Mouse (Mus musculus): ENCODE results near the gene Cdhr2. TPM values are rescaled to one million over a fixed set of nuclear protein-coding genes. Genes with fewer than 3 reads are reported as not detected.

The Cdhr2 gene
- total RNA-seq, 4 experiments from 2014 or later = not detected

DNA sequence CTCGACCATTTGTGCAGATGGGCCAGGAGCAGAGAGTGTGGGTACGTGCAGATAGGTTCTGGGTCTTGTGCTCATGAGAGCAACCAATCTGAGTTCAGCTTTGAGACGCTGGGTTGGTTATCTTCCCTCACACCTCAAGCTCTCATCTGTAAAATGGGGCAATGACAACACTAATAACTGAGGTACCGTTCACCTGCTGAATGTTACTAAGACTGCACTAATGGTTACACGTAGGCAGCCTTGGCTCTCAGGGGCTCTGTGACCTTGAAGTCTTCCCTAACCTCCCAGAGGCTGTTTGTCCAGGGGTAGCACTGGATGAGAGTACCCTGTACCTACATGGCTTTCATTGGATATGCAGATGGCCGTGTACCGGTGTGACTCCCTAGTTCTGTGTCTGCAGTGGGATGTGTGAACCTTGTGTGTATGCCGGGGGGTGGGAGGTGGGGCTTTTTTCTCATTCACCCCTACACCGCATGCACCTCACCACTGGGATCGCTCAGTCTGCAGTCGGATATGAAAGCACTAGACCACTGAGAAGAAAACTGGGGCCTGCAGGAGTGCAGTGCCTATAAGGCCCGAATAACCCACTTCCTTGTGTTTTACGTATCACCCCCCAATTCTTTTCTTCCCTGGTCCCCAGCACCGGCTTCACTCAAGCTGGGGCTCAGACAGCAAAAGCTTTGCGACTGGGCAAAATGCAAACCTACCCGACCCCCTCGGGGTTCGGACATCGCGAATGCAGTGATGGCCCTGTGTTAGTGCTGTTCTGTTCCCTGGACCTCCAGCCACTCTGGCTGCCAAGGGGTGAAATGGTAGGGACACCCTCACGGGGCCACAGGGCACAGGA lies 8.3 kb upstream of the Cdhr2 start:
- no peak for DNase-seq (ENCODE audit: low spot score)

DNA sequence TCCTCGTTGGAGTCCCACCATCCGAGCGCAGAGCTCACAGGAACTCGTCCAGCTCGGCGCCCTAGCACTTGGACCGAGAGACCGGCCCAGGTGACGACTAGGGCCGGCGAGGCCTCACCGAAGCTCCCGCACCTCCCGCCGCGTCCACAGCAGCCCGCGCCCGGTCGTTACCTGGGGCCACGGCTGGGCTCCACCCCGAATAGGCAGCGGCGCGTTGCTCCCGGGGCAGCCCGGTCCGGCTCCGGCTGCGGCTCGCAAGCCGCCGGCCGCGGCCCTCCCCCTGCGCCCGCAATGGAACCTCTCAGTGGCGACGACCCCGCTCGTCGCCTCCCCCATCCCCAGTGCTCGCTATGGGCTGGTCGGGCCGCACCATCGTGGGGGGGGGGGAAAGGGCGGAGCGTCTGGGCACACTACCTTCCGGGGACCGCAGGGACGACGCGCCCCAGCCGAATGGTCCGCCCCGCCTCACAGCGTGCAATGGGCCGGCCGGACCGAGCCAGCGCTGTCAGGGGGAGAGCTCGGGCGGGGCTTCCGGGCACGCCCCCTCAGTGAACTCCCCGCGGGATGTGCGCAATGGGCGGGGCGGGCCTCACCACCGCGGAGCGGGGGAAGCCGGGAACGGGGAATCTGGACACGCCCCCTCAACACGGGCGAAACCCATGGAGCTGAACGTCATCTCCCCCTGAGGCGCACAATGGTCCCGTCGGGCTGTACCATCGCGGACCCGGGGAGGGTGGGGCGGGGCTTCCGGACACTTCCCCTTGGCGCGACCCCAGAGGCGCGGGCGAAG lies 7.5 kb upstream of the Cdhr2 start, which contains the start of gene Rnf44:
TSS of gene Rnf44 (minus strand) at position 350 of the 790 bp plus-strand sequence.
- peak; percentile 98 for DNase-seq (ENCODE audit: low spot score)

DNA sequence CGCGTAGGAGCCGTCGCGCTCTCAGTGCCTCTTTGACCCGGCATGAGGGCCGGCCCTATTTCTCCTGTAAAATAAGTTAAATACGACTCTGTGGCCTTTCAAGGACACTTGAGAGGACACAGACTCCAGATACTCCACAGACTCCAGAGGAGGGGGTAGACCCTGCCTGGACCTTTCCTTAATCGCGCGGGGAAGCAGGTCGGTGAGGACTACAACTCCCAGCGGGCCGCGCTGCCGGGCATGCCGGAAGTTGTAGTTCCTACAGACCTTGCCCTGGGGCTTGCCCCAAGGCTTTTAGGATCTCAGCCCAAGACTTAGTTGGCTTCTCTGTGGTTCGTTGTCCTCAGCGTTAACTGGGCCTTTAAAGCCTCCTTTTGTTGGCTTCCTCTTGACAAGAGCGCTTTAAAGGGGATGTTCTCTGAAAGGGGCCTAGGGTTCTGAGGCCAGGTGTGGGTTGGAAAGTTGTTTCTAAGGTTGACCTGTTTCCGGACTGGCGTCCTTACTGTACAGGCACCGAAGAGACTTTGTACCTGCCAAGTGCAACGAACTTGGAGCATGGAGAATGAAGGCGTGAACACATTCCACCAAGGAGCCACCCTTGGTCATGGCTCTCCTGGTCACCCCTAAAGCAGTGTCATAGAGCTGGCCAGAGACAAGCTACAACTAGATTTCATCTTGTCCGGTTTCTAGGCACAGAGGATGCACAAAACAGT lies 6.8 kb upstream of the Cdhr2 start:
- peak; percentile 92 for DNase-seq (ENCODE audit: low spot score)

DNA sequence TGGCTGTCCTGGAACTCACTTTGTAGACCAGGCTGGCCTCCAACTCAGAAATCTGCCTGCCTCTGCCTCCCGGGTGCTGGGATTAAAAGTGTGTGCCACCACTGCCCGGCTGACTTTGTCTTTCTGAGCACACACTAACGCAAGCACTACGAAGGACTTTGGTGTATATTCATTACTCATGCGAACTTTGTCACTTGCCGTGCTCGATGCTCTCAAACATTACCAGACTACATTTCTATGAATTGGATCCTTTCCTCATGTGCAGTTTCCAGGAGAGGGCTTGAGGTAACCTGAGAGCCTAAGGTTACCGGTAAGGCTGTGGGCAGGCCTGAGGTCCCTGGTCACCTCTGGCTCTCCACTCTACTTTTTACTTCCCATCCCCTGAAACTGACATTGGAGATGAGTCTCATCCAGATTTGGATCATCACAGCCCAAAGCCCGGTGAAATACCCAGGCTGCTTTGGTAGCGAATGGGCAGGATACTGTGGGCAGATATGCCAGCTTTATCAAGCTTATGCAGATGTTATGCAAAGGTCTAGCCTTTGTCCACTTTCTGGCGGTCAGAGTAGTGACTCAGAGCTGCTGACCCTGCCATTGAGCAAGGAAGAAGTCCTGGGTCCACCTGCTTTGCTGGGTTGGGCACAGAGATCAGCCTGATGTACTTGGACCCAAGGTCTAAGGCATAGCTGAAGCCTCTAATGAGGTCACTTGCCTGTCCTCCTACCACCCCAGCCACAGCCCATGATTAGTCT lies 5.6 kb upstream of the Cdhr2 start:
- DNase-seq (ENCODE audit: low spot score) = no peak

DNA sequence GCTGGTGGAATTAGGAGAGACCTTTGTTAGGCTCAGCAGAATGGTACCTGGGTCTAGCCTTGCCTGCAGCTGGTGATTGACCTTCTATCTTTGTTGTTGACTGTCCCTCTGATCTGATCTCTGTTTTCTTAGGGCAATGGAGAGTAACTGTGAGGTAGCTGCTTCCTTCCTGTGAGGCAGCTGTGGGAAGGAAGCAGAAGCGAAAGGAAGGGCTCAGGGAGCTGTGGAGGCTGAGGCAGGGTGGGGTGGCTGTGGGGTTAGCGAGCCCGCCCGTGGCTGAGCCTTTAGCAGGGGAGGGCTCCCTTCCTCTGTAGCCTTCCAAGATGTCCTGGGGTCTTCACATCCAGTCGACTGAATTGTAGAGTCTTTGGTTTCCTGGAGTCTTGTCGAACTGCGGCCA lies 1.2 kb downstream of the Cdhr2 start:
- no peak for DNase-seq (ENCODE audit: low spot score)

DNA sequence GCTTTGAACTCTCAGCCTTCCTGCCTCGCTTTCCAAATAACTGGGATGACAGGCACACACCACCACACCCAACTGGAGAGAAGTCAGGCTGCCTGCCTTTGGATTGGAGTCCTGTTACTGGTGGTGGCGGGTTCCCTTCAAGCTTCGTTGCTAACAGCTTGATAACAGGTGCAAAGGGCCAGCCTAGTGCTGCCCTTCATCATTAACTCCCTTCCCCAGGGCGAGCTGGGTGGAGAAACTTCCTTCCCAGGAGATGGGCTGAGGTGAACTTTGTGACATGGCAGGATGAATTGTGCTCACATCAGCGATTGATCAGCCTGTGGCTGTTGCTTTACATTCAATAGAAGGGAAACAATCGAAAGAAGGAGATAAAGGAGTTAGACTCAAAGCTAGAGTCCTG lies 3.6 kb downstream of the Cdhr2 start:
- no peak for DNase-seq (ENCODE audit: low spot score)

DNA sequence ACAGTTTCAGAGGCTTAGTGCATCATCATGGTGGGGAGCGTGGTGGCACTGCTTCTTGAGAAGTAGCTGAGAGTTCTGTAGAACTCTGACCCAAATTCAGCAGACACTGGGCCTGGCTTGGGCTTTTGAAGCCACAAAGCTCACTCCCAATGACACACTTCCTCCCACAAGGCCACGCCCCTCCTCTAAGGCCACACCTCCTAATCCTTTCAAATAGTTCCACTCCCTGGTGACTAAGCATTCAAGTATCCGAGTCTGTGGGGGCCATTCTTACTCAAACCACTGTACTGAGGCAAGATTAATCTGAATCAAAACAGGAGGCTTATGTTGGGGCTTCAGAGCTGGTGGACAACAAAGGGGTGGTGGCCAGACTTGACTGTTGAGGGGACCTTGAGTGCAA lies 9.6 kb downstream of the Cdhr2 start:
- DNase-seq (ENCODE audit: low spot score) = no peak

DNA sequence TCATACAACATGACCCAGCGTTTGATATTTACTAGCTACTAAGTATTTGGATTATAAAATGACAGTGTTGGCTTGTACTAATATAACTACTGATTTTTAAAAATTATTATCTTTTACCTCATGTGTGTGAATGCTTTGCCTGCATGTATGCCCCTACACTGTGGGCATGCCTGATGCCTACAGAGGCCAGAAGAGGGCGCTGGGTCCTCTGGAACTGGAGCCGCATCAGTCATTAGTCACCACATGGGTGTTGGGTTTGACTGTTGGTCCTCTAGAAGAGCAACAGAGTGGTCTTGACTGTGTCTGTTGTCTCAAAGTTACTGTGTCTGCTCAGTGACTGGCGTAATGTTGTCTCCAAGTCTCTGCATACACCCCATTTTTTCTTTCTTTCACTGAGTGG lies 13.1 kb downstream of the Cdhr2 start:
- DNase-seq (ENCODE audit: low spot score) = no peak

DNA sequence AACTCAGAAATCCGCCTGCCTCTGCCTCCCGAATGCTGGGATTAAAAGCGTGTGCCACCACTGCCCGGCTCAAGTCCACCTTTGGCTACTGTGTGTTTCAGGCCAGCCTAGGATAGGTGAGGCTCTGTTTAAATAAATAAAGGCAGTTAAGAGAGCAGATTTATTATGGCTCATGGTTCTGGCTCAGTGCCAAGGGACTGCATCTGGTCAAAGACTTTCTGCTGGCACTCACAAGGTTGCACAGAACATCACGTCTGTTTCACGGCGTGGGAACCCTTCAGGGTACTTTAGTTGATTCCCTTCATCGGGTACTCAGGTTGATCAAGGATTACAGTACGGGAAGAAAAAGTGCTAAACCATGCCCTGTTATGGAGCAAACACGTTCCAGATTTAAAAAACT lies 13.7 kb downstream of the Cdhr2 start:
- no peak for DNase-seq (ENCODE audit: low spot score)

DNA sequence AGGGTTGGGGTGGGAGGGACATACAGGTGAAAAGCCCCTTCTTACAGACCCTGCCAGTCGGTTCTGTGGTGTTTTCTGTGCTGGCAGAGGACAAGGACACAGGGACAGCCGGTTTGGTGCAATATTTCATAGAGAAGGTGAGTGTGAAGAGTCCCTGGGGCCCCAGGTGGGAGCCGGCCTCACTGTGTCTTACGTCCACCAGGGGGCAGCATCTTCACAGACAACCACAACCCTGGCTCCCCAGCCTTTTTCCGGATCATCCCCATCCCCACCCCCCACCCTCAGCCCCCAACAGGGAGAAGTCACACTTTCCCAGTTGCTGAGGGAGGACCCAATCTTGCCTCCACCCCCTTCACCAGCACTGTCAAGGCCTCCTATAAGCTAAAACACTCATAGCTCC lies 15.7 kb downstream of the Cdhr2 start:
- peak; percentile 21 for DNase-seq (ENCODE audit: low spot score)

DNA sequence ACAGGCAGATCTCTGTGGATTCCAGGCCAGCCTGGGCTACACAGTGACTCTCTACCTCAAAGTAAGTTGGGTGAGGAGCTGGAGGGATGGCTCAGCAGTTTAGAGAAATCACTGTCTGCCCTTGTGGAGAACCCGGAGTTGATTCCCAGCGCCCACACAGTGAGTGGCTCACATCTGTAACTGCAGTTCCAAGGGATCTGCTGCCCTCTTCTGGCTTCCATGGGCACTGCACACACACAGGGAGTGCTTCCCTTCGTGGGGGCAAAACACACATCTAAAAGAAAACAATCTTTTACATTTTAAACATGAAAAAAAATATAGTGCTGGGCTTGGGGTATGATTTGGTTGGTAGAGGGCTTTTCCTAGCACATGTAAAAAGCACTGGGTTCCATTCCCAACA lies 21.9 kb downstream of the Cdhr2 start:
- DNase-seq (ENCODE audit: low spot score) = no peak

DNA sequence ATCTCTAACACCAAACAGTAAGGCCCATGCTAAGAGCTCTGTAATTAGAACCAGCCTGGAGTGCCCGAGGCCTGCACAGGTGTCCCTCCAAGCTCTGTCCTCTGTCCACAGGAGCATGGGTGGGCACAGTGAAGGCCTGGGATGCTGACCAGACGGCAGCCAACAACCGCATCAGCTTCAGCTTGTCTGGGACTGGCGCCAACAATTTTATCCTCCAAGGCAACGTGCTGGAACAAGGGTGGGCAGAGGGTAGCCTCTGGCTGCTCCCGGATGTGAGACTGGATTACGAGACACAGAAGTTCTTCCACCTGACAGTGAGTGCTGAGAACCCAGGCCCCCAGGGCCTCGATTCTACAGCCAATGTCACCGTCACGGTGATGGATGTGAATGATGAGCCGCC lies 24.9 kb downstream of the Cdhr2 start:
- no peak for DNase-seq (ENCODE audit: low spot score)

DNA sequence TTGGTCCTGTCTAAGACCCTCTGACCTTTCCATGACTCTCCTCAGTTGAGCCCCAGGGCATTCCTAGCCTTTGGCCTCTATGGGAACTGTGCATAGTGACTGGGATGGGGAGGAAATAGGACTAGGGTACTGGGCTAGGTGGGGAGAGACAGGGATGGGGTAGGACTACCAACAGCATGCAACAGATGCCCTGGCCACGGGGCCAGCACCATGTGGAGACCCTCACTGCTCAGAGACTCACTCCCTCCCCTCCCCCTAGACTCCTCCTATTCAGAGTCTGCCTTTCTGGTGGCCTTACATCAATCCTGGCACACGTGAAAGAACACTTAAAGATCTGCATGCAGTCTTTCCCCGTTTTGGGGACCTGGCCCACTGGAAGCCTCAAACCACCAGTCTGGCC lies 35.7 kb downstream of the Cdhr2 start:
- DNase-seq (ENCODE audit: low spot score) = no peak

DNA sequence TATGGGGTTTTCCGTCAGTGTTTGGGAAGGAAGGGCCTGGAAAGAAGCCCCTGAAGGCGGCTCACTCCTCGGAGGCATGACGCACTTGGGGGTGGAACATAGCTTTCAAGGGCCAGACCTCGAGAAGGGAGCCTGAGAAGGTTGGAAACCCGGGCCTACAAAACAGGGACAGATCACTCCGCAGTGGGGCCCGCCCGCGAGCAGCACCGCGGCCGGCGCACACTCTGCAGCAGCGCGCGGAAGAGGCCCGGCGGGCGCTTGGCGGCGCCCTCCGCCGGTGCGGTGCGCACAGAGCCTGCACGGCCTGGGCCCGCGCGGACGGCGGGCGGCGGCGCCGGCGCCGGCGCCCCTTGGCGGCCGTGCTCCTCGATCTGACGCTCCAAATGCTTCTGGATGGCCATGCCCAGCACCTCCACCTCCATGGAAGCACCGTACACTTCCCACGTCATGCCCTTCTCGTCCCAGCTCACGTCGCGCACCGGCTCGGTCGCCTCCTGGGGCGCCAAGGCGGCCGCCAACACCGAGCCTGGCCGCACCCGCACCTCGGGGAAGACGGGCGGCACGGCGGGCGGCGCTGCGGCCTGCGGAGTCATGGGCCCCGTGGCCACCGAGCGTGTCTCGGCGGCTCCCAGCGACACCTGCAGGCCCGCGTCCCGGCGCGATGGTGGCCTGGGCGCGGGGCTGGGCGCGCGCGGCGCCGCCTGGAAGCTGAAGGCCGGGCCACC lies 36.4 kb downstream of the Cdhr2 start:
- no peak for DNase-seq (ENCODE audit: low spot score)

DNA sequence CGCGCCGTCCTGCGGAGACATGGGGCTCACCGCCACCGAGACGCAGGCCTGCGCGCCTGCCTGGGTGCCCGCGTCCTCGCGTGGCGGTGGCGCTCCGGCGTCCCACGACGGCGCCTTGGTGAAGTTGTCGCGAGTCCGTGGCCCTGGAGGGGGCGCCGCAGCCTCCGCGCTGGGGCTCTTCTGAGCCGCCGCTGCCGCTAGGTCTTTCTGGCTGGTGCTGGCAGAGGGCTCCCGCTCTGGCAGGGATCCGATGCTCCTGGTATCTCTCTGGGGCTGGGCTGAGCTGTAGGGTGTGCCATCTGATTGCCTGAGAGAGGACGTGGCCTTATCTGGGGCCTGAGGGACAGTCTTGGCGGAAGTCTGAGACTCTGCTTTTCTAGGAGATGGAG lies 36.9 kb downstream of the Cdhr2 start:
- DNase-seq (ENCODE audit: low spot score) = no peak

DNA sequence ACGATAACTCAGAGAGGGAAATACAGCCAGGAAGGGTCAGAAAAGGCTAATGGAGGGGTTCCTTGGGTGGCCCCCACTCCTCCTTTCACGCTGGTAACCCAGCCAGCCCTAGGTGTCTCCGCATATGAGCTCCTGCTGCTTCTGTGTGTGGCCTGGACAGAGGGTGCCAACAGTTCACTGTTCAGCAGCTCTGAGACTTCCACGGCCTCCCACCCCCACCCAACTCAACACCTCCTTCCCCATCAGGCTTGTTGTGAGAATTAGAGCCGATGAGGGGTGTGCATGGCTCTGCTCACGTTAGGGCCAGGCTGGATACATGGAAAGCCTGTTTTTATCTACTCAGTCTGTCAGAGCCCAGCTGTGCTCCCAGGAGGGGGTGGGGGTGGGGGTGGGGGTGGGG lies 44.8 kb downstream of the Cdhr2 start:
- no peak for DNase-seq (ENCODE audit: low spot score)

DNA sequence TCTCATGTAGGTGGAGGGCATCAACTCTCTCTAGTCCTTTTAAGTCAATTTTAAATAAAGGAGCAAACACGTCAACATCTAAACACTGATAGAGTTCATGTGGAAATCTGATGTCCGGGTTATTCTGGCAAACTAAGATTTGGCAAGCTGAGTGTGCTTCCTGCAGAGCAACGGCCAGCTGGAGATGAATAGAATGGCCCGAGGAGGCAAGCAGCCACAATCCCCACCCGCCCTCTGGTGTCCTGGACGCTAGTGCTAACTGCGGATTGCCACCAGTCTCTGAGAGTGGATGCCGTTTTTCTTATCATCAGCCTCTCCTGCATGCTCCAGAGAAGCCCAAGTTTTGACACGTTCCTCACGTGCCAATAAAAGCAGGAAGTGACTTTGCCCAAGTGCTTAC lies 45.6 kb downstream of the Cdhr2 start:
- DNase-seq (ENCODE audit: low spot score) = no peak

DNA sequence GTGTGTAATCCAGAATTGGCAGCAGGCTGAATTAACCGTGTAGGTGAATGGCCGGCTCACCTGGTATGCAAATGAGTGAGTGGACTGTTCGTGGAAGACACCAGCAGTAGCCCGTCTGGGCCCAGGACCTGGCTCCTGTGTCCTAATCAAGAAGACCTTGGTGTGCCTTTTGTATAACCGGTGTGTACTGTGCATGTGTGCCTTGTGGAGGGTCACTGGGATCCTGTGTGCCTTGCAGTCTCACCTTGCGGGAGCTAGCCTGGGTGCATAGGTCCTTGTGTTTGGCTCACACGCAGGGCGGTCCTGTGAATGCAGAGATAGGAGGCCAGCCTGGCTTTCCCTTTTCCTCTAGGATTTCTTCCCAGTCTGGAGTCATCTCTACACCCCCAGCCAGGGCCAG lies 46.9 kb downstream of the Cdhr2 start:
- no peak for DNase-seq (ENCODE audit: low spot score)

DNA sequence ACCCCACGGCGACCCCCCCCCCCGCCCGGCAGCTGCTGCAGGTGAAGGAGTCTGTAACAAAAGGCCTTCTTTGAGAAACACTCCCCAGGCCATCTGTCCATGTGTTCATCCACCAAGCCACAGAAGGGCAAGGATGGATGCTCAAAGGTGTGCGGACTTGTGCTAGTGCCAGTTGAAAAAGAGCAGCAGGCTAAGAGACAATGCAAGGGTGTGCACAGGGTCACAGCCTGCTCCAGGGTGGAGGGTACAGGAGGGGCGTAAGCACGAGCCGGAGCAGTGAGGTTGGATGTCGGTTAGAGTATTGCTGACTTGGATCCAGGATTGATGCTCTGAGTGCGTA lies 47.4 kb downstream of the Cdhr2 start:
- no peak for DNase-seq (ENCODE audit: low spot score)

DNA sequence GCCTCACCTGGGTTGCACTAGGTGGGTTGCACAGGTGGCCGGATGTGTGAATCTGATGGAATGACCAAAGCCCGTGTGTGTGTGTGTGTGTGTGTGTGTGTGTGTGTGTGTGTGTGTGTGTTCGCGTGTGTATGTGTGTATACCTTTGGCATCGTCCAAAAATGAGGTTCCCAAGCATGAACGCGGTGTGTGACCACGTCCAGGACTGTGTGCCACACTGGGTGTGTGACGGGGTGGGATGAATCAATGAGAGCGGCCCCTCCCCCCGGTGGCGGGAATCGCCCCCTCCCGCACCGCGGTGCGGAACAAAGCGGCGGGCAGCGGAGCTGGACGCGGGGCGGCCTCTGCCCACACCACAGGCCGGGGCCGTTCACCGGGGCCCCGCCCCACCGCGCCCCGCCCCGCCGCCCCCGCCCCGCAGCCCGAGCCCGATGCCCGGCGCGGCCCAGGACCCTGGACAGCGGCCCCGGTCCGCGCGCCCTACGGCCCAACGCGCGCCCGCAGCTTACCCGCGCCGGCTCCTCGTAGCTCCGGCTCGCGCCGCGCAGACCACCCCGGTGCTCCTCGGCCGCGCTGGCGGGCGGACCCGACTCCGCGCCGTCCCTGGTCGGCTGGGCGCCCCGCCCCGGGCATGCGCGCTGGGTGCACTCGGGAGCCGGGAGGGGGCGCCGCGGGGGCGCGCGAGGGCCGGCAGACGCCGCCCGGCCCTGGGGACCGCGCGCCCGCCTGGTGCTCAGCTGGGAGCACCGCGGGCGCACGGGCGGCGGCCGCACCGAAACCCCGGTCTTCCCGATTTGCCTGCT lies 48.0 kb downstream of the Cdhr2 start:
- no peak for DNase-seq (ENCODE audit: low spot score)
